ENCODE assay signal across 8 mouse cellular contexts in genomic region chr2:77817357-77817894, GRCm38 (mm10). TPM values are rescaled to one million over a fixed set of nuclear protein-coding genes. Genes with fewer than 3 reads are reported as not detected.
DNase-seq lines count a peak whose midpoint lies in the region; ATAC-seq lines count a peak whose summit lies in the region.

No protein-coding gene starts in this region.

- no peak for ATAC-seq in kidney, embryonic 16.5 days (ENCODE audit: low FRiP score, low TSS enrichment)
- ATAC-seq in forebrain, embryonic 11.5 days (replicated peaks; ENCODE audit: low FRiP score), result no peak
- ATAC-seq in intestine, embryonic 16.5 days, result no peak
- no peak for ATAC-seq in neural tube, embryonic 12.5 days (ENCODE audit: low FRiP score, low read depth)

- peaks cover 13% of the 10 kb centered on the region for H3K4me1 ChIP-seq in kidney, embryonic 16.5 days (ENCODE audit: insufficient read depth, low read length)
- 0 out of 2 replicates have a peak, but pooled peaks cover 4% of the 10 kb centered on the region for H3K4me1 ChIP-seq in forebrain, embryonic 11.5 days (replicated peaks; ENCODE audit: control insufficient read depth, insufficient read depth, low read length)
- H3K4me1 ChIP-seq in intestine, embryonic 16.5 days (ENCODE audit: control insufficient read depth, insufficient read depth, low read length), result peaks cover 9% of the 10 kb centered on the region; the same call in 1 of the 2 replicates
- peaks cover 10% of the 10 kb centered on the region for H3K4me1 ChIP-seq in neural tube, embryonic 12.5 days

- no peak for DNase-seq in kidney, postnatal 25 days
- DNase-seq in forebrain, embryonic 11.5 days (ENCODE audit: low spot score), result no peak
- DNase-seq in adrenal gland, postnatal 25 days, result no peak
- no peak for DNase-seq in embryo, embryonic 9.5 days (ENCODE audit: extremely low spot score)
- DNase-seq in left cerebral cortex, adult 11 months (ENCODE audit: low spot score), result no peak

- H3K27ac ChIP-seq in kidney, embryonic 16.5 days (ENCODE audit: low read length), result no peak overlapping the region
- H3K27ac ChIP-seq in forebrain, embryonic 11.5 days (ENCODE audit: low read depth, low read length), result no peak overlapping the region
- no peak overlapping the region for H3K27ac ChIP-seq in intestine, embryonic 16.5 days (ENCODE audit: low read length)
- no peak overlapping the region for H3K27ac ChIP-seq in neural tube, embryonic 12.5 days

- H3K9ac ChIP-seq in kidney, embryonic 16.5 days (replicated peaks; ENCODE audit: low read length), result peak overlapping the region; percentile 70; the same call in 1 of the 2 replicates
- H3K9ac ChIP-seq in forebrain, embryonic 11.5 days (ENCODE audit: low read length), result no peak overlapping the region
- peak overlapping the region; percentile 65; the same call in 1 of the 2 replicates for H3K9ac ChIP-seq in intestine, embryonic 16.5 days (ENCODE audit: low read depth, low read length)
- H3K9ac ChIP-seq in neural tube, embryonic 12.5 days, result peak overlapping the region; percentile 57; the same call in 1 of the 2 replicates

- H3K9me3 ChIP-seq in kidney, embryonic 16.5 days (ENCODE audit: low read length), result no peaks in the 10 kb centered on the region
- H3K9me3 ChIP-seq in forebrain, embryonic 11.5 days (ENCODE audit: control insufficient read depth, low read length), result no peaks in the 10 kb centered on the region
- H3K9me3 ChIP-seq in intestine, embryonic 16.5 days (ENCODE audit: control insufficient read depth, low read length), result no peaks in the 10 kb centered on the region
- H3K9me3 ChIP-seq in neural tube, embryonic 12.5 days, result no peaks in the 10 kb centered on the region

- H3K4me3 ChIP-seq in kidney, embryonic 16.5 days (ENCODE audit: low read length), result peak overlapping the region; percentile 62
- peak overlapping the region; percentile 57 for H3K4me3 ChIP-seq in forebrain, embryonic 11.5 days (ENCODE audit: low read depth, low read length)
- H3K4me3 ChIP-seq in intestine, embryonic 16.5 days (ENCODE audit: low read length), result peak overlapping the region; percentile 64
- peak overlapping the region; percentile 61 for H3K4me3 ChIP-seq in neural tube, embryonic 12.5 days

- no peaks in the 10 kb centered on the region for H3K36me3 ChIP-seq in kidney, embryonic 16.5 days (ENCODE audit: insufficient read depth, low read length)
- H3K36me3 ChIP-seq in forebrain, embryonic 11.5 days (ENCODE audit: control insufficient read depth, insufficient read depth, low read length), result no peaks in the 10 kb centered on the region
- no peaks in the 10 kb centered on the region for H3K36me3 ChIP-seq in intestine, embryonic 16.5 days (ENCODE audit: control insufficient read depth, insufficient read depth, low read length)
- H3K36me3 ChIP-seq in neural tube, embryonic 12.5 days, result no peaks in the 10 kb centered on the region

- H3K27me3 ChIP-seq in kidney, embryonic 16.5 days (ENCODE audit: insufficient read depth, low read length), result peaks cover 45% of the 10 kb centered on the region
- peaks cover 18% of the 10 kb centered on the region for H3K27me3 ChIP-seq in forebrain, embryonic 11.5 days (ENCODE audit: control insufficient read depth, insufficient read depth, low read length)
- peaks cover 18% of the 10 kb centered on the region for H3K27me3 ChIP-seq in intestine, embryonic 16.5 days (replicated peaks; ENCODE audit: control insufficient read depth, insufficient read depth, low read length)
- H3K27me3 ChIP-seq in neural tube, embryonic 12.5 days (replicated peaks), result peaks cover 29% of the 10 kb centered on the region

- 13% methylated on average over 12 of the region's 12 CpGs for WGBS in kidney, embryonic 16.5 days
- 41% methylated on average over 12 of the region's 12 CpGs for WGBS in forebrain, embryonic 11.5 days
- 13% methylated on average over 12 of the region's 12 CpGs for WGBS in intestine, embryonic 16.5 days
- WGBS in neural tube, embryonic 12.5 days, result 39% methylated on average over 12 of the region's 12 CpGs

- H3K4me2 ChIP-seq in kidney, embryonic 16.5 days (replicated peaks; ENCODE audit: low read depth, low read length), result peak overlapping the region; percentile 96
- H3K4me2 ChIP-seq in forebrain, embryonic 11.5 days (ENCODE audit: low read depth, low read length, severe bottlenecking), result peak overlapping the region; percentile 98
- H3K4me2 ChIP-seq in intestine, embryonic 16.5 days (ENCODE audit: low read depth, low read length), result peak overlapping the region; percentile 99
- peak overlapping the region; percentile 100 for H3K4me2 ChIP-seq in neural tube, embryonic 12.5 days (replicated peaks)

RNA-seq across cellular contexts. Expression of gene Zfp385b, which starts 2.0 kb away (rescaled TPM):
- polyA plus RNA-seq in kidney, embryonic 16.5 days (2015; fragmentation: Nextera tagmentation; extraction: Ambion mirVana), result 6.8 and 6.9 TPM in 2 replicates
- polyA plus RNA-seq in forebrain, embryonic 11.5 days (2014; fragmentation: Nextera tagmentation; extraction: Ambion mirVana), result 1.0 and 1.6 TPM in 2 replicates
- polyA plus RNA-seq in intestine, embryonic 16.5 days (2015; fragmentation: Nextera tagmentation; extraction: Ambion mirVana), result 6.8 and 7.5 TPM in 2 replicates
- polyA plus RNA-seq in neural tube, embryonic 12.5 days (2016; fragmentation: Nextera tagmentation; extraction: Ambion mirVana), result 3.6 and 3.8 TPM in 2 replicates
- 0.49 and 0.67 TPM in 2 replicates for total RNA-seq in adrenal gland, postnatal 25 days (2021)
